Mouse (Mus musculus) frontal cortex, postnatal 10 days (tissue): Measurements from ENCODE around the gene Zcchc2.
A peak's percentile ranks its signal among the peaks of the same experiment; 100 is the strongest.

ENCODE experiments used
- DNase-seq, 2 experiments: peaks; one replicate each; pipeline ENCODE4 v3.0.0; 2022; ENCODE audit warnings: low spot score in 2 of 2, mixed read lengths in 1 of 2

The Zcchc2 gene

DNA sequence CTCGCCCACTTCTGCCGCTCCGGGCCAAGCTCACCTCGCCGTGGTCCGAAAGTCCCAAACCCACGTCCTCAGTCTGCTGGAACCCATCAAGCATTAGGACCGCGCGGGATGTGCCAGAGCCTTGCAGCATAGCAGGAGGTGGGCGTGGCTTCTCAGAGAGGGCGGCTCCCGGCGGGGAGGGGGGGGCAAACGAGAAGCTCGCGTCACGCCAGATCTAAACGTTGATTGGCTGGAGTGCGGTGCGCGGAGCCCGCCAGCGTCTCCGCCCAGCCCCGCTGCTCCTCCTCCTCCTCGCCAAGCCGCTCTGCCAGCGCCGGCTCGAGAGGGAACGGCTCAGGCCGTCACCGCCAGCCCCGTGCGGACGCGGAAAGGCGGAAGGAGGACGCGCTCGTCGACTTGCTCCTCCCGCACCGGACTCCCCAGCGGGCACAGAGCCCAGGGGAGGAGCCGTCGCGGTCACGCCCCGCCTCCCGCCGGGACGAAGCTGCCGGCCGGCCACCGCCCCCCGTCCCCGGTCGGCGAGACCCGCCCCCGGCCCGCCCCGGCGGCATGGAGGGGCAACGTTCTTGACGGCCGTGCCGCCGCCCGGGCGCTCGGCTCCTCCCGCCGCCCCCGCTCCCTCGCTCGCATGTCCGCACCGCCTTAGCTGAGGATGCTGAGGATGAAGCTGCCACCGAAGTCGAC, at the start of gene Zcchc2:
Gene Zcchc2 (plus strand): TSS at position 269 of the 684 bp plus-strand sequence.
- DNase-seq, result peak; percentile 97 to 99

DNA sequence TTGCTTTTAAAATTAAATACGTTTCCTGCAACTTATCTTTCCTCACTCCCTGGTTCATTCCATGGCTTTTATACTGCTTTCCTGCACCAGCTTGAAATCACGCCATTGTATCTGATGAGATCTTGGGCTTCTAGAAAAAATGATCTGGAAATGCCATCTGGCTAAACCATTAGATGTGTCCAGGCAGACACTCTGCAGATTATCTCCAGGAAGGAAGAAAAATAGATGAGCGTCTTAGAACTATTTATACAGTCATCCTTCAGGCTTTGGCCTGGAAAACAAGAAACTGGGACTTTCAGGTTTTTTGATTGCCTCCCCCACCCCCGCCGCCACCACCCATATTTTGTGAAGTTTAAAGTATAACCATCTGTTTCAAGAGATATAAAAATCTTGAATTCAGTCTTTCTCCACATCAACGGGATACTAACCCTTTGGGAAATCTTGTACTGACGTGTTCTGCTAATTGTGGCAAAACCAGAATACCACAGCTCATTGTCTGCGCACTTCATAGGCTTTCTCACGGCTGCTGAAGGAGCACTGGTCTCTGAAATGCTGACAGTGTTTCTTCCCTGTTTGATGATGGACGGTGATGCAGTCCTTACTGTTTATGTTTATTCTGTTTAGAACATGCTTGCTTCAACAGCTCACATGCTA, 45.2 kb upstream of the Zcchc2 start:
- DNase-seq, result no peak

DNA sequence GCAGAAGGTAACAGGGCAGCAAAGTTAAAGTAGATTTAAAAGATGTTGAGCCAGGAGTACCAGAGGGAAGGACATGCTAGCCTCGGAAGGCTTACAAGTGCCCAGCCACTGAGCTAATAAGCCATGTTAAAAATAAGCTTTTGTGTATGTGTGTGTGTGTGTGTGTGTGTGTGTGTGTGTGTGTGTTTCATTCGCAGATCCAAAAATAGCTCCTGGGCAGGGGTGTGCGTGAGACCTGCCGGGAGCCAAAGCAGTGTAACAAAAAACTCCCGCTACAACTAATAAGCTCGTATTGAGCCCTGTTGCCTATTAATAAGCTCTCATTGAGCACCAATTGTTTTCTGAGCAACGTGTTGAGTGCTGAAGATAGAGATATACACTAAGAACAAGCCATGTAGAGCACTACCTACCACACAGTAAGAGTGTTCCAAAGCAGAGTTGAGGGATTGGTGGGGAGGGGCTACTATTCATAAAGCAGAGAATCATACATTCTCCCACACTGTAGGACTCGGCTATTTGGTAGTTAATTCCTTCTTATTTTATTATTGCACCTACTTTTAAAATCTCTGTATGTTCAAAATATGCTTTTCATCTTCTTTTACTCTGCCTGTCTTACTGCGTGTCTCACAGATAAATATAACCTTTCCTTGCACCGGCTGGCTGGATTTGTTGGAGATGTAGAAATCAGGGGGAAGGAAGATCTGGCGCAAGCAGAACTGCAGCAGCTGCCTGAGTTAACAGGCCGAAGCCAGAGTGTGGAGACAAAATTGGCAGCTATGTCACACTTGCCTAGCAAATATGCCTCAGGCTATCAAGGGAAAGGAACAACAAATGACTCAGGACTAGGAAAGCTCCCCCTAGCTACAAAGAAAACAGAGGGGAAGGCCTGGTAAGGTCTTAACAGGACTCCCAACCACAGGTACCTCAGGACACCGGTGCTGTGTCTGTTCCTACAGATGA, 43.3 kb upstream of the Zcchc2 start:
- DNase-seq, result peak; percentile 48 to 68

DNA sequence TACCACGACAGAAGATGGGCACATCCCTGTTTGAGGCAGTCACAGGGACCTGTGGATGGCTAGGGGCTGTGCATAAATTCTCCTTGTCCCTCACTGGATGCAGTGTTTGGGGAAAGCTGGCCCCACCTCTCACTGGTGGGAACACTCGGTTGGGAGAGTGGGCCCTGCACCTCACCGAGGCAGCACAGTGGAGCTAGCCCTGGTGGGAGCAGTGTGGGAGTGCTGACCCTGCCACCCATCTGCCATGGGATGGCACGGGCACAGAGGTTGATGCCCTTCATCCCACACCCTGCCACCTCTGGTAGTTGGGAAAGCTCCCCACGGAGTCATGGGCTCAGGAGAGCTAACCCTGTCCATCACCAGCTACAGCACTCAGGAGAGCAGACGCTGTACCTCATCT, 41.9 kb upstream of the Zcchc2 start:
- no peak for DNase-seq

DNA sequence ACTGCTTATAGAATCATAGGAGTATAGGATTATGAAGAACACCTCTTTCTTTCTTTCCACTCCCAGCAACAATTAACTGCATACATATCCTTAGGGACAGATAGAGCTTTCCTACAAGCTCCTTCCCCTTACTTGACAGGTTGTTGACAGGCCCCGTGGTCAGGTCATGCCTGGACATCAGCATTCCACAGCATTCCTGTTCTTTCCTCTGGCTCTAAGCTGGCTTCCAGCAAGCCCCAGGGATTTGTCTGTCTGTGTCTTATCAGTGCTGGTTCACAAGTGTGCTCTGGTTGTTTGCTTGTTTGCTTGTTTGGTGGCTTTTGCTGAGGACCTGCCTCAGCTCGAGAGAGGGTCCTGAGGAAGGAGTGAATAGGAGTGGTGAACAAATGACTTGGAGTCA, 36.6 kb upstream of the Zcchc2 start:
- DNase-seq, result no peak

DNA sequence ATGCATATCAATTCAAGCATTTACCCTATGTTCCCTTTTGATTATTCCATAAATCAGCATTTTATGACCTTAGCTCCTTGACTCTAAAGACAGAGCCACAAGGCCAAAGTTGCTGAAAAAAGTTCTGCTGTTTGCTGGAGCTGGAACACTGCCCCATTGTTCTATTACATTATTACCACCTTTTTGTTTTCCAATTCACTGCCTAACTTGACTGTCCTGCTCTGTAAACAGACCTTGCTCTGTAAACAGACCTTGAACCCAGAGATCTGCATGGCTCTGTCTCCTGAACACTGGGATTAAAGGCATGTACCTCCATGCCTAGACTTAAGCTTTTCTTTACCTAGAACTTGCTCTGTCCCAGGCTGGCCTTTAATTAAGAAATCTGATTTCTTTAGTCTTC, 36.2 kb upstream of the Zcchc2 start:
- no peak for DNase-seq

DNA sequence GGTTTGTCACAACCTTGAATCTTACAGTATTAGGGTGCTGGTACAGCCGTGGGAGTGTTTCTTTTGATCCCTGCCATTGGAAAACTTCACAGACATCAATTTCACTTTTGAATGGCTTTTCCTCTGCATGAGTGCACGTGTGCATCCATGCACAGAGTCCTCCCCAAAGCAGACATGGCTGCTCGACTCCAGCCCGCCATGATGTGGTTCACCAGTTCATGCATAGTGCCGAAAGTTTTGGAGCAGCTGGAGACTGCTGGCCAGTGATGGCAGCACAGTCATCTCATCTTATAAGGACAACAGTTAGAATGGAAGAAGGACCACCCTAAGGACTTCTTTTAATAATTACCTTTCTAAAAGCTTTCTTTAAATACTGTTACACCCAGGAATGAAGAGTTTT, 34.1 kb upstream of the Zcchc2 start:
- no peak for DNase-seq

DNA sequence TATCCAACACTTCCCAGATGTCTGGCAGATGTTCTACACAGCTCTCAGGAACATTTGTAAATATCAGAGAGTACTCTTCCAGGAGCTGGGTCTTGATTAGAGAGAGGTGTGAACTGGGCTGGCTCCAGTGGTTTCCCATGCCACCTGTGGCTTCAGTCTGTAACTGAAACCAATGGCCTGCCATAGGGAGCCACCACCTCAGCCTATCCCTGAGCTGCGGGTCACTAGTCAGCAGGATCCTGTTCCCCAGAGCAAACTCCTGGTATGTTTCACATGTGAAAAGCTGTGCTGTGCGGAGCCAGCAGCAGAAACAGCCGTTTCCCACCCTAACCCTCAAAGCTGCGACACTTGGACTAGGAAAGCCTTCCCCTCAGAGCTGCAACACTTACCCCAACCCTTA, 28.7 kb upstream of the Zcchc2 start:
- DNase-seq, result no peak

DNA sequence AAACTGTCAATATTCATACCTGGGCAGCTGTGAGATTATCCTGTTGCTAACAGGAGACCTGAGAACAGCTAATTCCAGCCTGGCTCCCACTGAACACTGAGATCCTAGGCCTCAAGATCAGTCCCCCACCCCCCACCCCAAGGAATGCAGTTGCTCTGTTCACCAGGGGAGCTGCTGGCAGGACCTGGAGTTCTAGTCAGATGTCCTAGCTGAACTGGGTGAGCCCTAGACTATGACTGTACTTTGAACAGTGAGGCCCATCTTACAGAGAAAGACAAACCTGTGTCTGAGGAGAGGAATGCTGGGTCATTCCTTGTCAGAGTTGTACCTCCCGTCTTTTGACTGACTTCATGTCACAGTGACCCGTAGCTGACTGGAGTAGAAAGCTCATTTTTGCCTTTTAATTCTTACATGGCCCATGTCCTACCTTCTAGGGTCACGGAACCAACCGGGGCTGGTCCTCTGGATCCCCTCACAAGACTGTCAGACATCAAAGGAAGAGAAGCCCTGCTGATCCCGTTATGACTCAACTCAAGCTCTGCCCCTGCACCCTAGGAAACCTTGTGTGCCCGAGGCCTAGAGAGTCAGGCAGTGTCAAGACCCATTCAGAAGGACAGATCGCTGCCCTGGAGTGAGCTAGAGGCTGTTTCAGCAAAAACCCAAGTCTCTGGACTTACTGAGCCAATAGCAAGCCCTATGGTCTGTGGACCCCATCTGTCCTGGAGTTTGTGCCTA, 28.0 kb upstream of the Zcchc2 start:
- DNase-seq, result no peak

DNA sequence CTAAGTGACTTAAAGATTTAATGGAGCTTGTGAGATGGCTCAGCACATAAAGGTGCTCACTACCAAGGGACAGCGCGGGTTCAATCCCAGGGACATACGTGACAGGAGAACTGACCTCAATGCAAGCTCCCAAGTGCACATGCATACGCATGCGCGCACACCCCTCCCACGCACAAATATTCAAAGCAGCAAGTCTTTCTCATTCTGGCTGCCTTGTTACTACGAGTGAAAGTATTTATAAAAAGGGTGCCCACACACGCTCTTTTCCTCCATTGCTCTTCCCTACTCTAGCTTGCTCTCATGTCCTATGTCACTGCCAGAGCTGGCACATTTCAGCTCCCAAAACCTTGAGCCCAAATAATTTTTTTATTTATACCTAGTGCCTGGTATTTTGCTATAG, 27.4 kb upstream of the Zcchc2 start:
- DNase-seq, result no peak

DNA sequence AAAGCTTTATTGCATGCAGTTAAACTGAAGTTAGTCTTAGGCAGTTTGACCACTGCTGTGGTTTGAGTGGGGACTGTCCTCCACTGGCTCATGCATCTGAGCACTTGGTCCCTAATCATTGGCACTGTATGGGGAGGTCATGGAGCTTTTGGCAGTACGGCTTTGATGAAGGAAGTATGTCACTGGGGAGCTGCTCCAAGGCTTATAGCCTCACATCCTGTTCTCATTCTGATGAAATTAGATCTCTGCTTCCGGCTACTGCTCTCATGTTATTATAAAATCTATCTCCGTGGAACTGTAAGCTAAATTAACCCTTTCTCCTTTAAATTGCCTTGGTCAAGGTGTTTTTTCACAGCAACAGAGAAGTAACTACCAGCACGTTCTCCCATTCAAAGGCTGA, 25.7 kb upstream of the Zcchc2 start:
- no peak for DNase-seq

DNA sequence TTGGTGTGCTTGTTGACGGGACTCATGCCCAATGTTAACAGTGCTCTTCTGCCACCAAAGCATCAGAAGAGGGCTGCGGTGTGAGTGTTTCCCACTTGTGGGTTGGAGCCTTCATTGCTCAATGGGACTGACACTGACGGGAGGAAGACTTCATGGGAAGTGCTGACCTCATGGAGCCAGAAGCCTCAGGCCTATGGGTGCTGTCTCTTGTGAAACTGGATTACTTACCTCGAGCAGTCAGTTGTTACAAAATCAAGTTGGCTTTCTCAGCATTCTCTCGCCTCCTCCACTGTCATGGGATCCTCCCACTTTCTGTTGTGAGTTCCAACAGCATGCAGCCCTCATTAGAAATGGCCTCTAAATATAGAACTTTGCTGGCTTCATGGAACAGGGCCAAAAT, 25.0 kb upstream of the Zcchc2 start:
- no peak for DNase-seq

DNA sequence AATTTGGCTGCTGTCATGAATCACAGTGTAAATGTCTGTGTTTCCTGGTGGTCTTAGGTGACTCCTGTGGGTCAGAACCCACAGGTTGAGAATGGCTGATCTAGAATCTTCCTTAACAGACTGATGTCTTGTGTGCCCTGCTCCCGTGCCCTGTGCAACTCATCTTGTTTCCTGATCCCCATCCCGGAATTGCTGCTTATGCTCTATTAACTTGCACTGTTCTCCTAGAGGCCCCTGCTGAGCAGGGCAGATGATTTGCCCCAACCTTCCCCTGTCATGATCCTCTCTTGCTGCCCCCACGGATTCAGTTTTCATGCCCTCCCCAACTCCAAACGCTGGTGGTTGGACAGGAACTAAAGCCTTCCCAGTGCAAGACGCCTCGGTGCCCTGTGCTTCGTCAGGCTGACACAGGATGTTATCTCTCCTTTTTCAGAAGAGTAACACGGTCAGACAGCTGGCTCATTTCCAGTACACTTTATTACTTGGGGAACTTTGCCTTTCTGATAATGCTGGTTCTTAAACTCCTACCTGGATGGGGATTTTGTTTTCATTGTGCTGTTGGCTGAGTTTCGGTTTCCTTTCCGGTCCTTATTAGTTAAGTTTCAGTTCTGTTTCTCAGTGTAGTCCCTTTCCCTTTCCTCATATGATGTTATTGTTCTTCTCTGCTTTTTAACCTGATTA, 18.6 kb upstream of the Zcchc2 start:
- DNase-seq, result no peak

DNA sequence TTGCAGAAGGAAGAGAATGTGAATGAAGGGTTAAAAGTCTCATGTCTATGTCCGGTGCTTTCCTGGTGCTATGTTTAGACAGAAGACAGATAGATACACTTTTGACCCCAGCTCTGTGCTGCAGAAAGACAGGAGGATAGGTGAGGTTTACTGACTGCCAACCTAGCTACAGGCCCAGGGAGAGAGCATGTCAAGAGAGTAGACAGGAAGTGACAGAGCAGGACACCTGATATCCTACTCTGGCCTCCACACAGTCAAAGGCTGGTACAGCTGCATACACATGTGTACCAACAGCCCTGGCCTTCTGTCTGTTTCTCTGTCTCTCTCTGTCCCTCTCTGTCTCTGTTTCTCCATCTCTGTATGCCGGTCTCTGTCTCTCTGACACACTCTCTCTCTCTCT, 16.2 kb upstream of the Zcchc2 start:
- no peak for DNase-seq

DNA sequence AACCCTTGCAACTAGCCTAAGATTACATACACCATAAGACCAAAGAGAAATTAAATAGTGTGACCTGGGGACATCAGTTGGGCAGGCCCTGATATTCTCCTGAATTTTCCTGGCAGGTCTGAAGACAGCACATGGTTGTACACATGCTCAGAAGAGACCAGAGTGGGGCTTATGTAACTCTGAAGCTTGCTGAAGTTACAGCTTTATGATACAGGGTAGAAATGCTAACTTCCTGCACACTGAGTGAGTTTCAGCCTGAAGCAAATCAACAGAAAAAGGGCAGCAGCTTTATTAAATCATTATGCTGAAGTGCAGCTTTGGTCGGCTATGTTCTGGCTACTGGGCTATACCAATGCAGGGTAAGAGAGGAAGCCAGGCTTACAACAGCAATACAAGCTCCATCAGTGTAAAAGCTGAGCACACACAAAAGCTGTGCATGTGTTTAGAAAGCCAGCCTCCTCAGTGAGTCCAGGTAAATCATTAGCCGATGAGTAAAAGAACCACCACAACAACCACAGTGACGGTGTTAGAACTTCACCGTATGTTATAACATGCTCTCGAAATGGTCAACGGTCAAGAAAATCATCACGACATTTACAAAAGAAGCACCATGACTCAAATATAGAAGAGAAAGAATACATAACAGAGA, 12.6 kb upstream of the Zcchc2 start:
- no peak for DNase-seq

DNA sequence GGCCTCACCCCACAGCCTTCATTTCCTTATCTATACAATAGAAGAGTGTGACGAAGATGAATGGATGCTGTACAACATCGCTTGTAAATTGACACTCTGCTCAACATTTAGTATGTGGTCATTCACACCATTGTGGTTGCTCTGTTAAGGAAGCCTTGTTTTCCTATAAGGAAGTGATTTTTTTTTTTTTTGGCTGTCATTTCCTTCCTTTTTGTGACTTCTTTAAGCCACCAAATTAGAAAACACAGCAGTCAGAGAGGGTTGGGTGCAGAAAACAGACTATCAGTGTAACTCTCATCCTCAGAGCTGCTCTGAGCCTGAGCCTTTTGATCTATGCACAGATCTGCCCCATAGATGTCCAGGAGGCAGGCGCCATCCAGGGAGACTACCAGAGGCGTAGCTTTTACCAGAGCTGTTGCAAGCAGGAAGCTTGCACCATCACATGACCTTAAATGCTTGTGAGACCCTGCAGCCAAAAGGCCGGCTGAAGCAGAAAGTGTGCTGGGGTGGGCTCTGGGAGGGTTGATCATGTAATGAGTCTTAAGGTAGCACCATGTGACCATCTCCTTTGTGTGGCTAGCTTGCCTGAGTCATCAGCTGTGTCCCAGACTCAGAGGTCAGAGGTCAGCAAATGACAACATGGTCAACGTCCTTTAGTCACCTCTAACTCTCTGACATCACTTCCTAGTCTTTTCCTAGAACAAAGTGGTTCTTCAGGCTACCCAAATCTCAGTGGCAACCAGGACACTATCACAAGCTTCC, 9.2 kb upstream of the Zcchc2 start:
- no peak for DNase-seq

DNA sequence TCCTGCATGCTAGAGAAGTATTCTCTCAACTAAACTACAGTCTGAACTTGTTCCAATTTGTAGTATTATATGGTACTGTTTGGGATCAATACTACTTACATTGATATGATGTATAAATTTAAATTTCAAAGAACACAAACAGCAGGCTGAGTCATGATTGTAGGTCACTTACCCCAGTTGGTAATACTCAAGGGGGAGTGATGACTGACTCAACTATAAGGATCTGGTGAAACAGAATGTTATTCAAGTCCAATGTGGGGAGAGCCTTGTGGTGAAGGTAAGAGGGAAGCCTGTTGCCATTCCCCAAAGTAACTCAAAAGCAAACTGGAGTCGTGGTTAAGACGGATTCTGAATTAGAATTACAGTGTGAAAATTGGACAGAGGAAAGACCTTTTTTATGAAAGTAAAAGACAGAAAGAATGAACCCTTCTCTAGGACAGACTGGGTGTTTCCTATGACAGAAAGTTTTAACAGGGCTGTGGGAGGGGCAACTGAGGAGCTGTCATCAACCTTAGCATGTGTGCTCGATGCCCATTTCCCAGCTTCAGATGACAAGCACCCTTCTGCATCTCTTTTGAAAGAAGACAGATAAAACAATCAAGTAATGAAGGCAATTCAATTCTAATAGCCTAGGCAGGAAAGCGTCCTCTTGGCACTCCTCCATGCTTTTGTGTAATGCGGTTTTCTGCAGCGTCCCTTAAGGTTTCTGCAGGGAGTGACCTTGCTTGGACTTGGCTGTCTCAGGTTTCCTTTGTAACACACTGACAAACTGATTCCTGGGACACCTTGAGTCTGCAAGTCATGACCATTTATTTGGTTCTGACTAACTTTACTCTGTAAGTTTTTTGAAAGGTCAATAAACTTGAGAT, 7.5 kb upstream of the Zcchc2 start:
- no peak for DNase-seq

DNA sequence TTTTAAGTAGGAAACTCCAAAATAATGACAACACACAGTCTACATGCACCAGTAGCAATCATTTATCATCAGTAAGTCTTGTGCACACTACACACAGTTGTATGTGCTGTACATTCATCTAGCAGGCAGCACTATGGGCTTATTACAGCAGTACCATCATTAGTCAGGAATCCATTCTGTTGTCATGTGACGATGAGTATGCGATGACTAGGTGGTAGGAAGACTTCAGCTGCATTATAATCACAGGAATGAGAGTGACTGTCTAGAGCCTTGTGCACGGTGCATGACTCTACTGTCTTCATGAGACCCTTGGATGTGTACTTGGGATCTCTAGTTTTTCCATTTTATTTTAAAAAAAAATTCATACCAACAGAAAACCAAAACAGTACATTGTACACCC, 6.0 kb upstream of the Zcchc2 start:
- DNase-seq, result no peak

DNA sequence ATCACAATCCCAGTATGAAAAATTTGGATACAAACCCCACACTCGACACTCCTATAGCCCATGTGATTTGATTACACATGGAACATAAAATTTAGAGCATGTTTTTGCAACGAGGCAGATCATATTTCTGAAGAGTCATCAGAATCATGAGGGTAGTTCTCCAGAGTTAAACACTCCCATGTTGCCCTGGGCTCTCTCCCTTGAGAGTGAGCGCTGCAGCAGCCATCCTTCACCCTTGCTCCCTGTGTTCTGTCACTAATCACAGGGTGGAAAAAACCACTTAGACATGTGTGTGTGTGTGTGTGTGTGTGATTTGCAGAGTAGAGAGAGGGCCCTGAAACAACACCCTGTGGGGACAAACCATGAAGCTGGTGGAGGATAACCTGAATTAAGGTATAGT, 2.0 kb upstream of the Zcchc2 start:
- DNase-seq, result no peak
